Mouse (Mus musculus) thymus, adult 2 months (tissue): ENCODE measurements around the gene Serinc3. TPM values are rescaled to one million over a fixed set of nuclear protein-coding genes. Genes with fewer than 3 reads are reported as not detected.
"Not testable (repeated sequence)": the region's sequence is repeated elsewhere in the genome, so short reads cannot be mapped to it uniquely, and the experiment has no call there.

Experiments
- DNase-seq: peaks from one replicate; pipeline ENCODE4 v3.0.0; 2021
- H3K27ac ChIP-seq: fragments of 200-500 bp; 2 replicates; pipeline ENCODE4 v1.5.1; 2012; ENCODE audit warnings: low read length, control low read depth; ENCODE audit not compliant: control insufficient read depth, insufficient read depth
- H3K27me3 ChIP-seq: fragments of 200-500 bp; 2 replicates; pipeline ENCODE4 v1.6.1; 2012; ENCODE audit warnings: mild to moderate bottlenecking, low read length, moderate library complexity, mixed read lengths; ENCODE audit not compliant: control insufficient read depth, insufficient read depth
- H3K36me3 ChIP-seq: fragments of 200-500 bp; 2 replicates; pipeline ENCODE4 v1.6.1; 2012; ENCODE audit warnings: mild to moderate bottlenecking, low read length, moderate library complexity; ENCODE audit not compliant: control insufficient read depth, insufficient read depth
- H3K4me1 ChIP-seq: fragments of 200-500 bp; replicated peaks from 2 replicates; pipeline ENCODE4 v1.6.1; 2012; ENCODE audit warnings: low read length; ENCODE audit not compliant: control insufficient read depth, insufficient read depth
- H3K4me3 ChIP-seq: fragments of 200-500 bp; 2 replicates; pipeline ENCODE4 v1.5.1; 2012; ENCODE audit warnings: mild to moderate bottlenecking, low read length, control low read depth, moderate library complexity; ENCODE audit not compliant: control insufficient read depth, insufficient read depth
- CTCF ChIP-seq: fragments of 200-500 bp; IDR thresholded peaks from 2 replicates; pipeline ENCODE4 v1.5.1; 2012; ENCODE audit warnings: mild to moderate bottlenecking, control low read depth, low read length, moderate library complexity, borderline replicate concordance; ENCODE audit not compliant: control insufficient read depth, poor library complexity, insufficient read depth; ENCODE audit errors: extremely low read depth
- POLR2A ChIP-seq: fragments of 200-500 bp; IDR thresholded peaks from 2 replicates; pipeline ENCODE4 v1.6.1; 2012; ENCODE audit warnings: mild to moderate bottlenecking, low read length, control low read depth, moderate library complexity; ENCODE audit not compliant: control insufficient read depth, poor library complexity, insufficient read depth; ENCODE audit errors: extremely low read depth
- WGBS: fragments of 180-500 bp; shearing (Covaris S2); methylation state at CpG from one replicate; pipeline ENCODE4 v1.1.7; 2018; 5-methylcytosine and 5-hydroxymethylcytosine counted together
- polyA plus RNA-seq: library from polyadenylated mRNA; depleted of rRNA; stranded (reverse); fragments of >200 nt; gene quantifications from 2 replicates; pipeline ENCODE4 v1.2.3, GENCODE M21; 2012

Serinc3 gene
- polyA plus RNA-seq, 1 experiment: 279 TPM

GRCm38 (mm10) chr2:163634211-163634610 is 10.7 kb downstream of the Serinc3 start:
- Histone ChIP-seq H3K4me3 (no peak overlapping the region), H3K27me3 (no peaks in the 10 kb centered on the region), H3K36me3 (peaks cover 71% of the 10 kb centered on the region), H3K27ac (no peak overlapping the region), H3K4me1 (no peaks in the 10 kb centered on the region; the same call in 1 of the 2 replicates)
- DNase-seq: no peak
- WGBS: 96% methylated on average over 2 of the region's 2 CpGs
- TF ChIP-seq CTCF: no peak
- no peak for TF ChIP-seq POLR2A

GRCm38 (mm10) chr2:163631715-163632114 is 13.2 kb downstream of the Serinc3 start:
- H3K4me1 ChIP-seq: no peaks in the 10 kb centered on the region
- 99% methylated on average over 2 of the region's 2 CpGs for WGBS
- no peaks in the 10 kb centered on the region for H3K27me3 ChIP-seq
- no peak overlapping the region for H3K4me3 ChIP-seq
- no peak for TF ChIP-seq CTCF
- TF ChIP-seq POLR2A: no peak
- peaks cover 90% of the 10 kb centered on the region for H3K36me3 ChIP-seq
- no peak overlapping the region for H3K27ac ChIP-seq
- DNase-seq: no peak

- Histone ChIP-seq H3K27ac (no peak overlapping the region), H3K4me3 (no peak overlapping the region), H3K27me3 (no peaks in the 10 kb centered on the region), H3K4me1 (no peaks in the 10 kb centered on the region), H3K36me3 (peaks cover 90% of the 10 kb centered on the region)
- WGBS: 98% methylated on average over 4 of the region's 4 CpGs
- TF ChIP-seq POLR2A: no peak
- TF ChIP-seq CTCF: no peak
- DNase-seq: no peak
Measured at GRCm38 (mm10) chr2:163631223-163631622, 13.7 kb downstream of the Serinc3 start.

GRCm38 (mm10) chr2:163621401-163621800 is 23.5 kb downstream of the Serinc3 start:
- H3K27me3 ChIP-seq, DNase-seq, H3K27ac ChIP-seq, H3K4me3 ChIP-seq, H3K4me1 ChIP-seq: not testable (repeated sequence)
- H3K36me3 ChIP-seq: peaks cover 97% of the 10 kb centered on the region
- 96% methylated on average over 3 of the region's 3 CpGs for WGBS

GRCm38 (mm10) chr2:163620451-163620850 is 24.5 kb downstream of the Serinc3 start:
- H3K27me3 ChIP-seq: no peaks in the 10 kb centered on the region
- no peak overlapping the region for H3K4me3 ChIP-seq
- no peak overlapping the region for H3K27ac ChIP-seq
- TF ChIP-seq POLR2A: no peak
- no peak for TF ChIP-seq CTCF
- H3K36me3 ChIP-seq: peaks cover 97% of the 10 kb centered on the region
- DNase-seq: no peak
- H3K4me1 ChIP-seq: no peaks in the 10 kb centered on the region
- 85% methylated on average over 8 of the region's 8 CpGs for WGBS

GRCm38 (mm10) chr2:163617874-163618273 is 27.1 kb downstream of the Serinc3 start:
- Histone ChIP-seq H3K4me1 (no peaks in the 10 kb centered on the region), H3K27me3 (no peaks in the 10 kb centered on the region), H3K4me3 (no peak overlapping the region), H3K36me3 (peaks cover 93% of the 10 kb centered on the region), H3K27ac (no peak overlapping the region)
- DNase-seq: no peak
- 97% methylated on average over 4 of the region's 4 CpGs for WGBS
- TF ChIP-seq CTCF (no peak), POLR2A (no peak)

- Histone ChIP-seq H3K27me3 (no peaks in the 10 kb centered on the region), H3K27ac (no peak overlapping the region), H3K4me1 (no peaks in the 10 kb centered on the region), H3K4me3 (no peak overlapping the region), H3K36me3 (peaks cover 90% of the 10 kb centered on the region)
- no peak for DNase-seq
- WGBS: 95% methylated on average over 3 of the region's 3 CpGs
- no peak for TF ChIP-seq CTCF
- TF ChIP-seq POLR2A: no peak
Measured at GRCm38 (mm10) chr2:163617232-163617863, 27.6 kb downstream of the Serinc3 start.
